Mouse (Mus musculus) adrenal gland, postnatal 25 days (tissue): ENCODE data around the gene Gpr89. TPM values are rescaled to one million over a fixed set of nuclear protein-coding genes. Genes with fewer than 3 reads are reported as not detected.
A peak's percentile ranks its signal among the peaks of the same experiment; 100 is the strongest.

Source experiments
- DNase-seq: peaks from one replicate; pipeline ENCODE4 v3.0.0; 2021; ENCODE audit warnings: mixed read lengths
- long read RNA-seq: library from polyadenylated mRNA; stranded (forward); transcript quantifications from one replicate; pipeline ENCODE4 v2.0.0, GENCODE M21; 2021
- total RNA-seq: library from RNA; stranded (reverse); gene quantifications from 2 replicates; pipeline ENCODE4 v1.2.3, GENCODE M21; 2021

Gpr89 gene
- 25.6 and 35.8 TPM in 2 replicates for total RNA-seq
- long read RNA-seq, full-length matches to known transcripts, result 25 of 30 reads
- long read RNA-seq, partial matches to known transcripts, result 1 of 30 reads
- long read RNA-seq, other reads (novel, unspliced or antisense), result 4 of 30 reads

GRCm38 (mm10) chr3:96904851-96905541, at the start of gene Gpr89:
TSS of gene Gpr89 (minus strand) at chr3:96905346.
- DNase-seq, result peak; percentile 96

GRCm38 (mm10) chr3:96953489-96954233, 48.5 kb upstream of the Gpr89 start:
- DNase-seq, result no peak

- no peak for DNase-seq
These were observed 37.6 kb upstream of the Gpr89 start for GRCm38 (mm10) chr3:96942706-96943105.

GRCm38 (mm10) chr3:96938738-96939137, 33.6 kb upstream of the Gpr89 start:
- peak; percentile 86 for DNase-seq

- DNase-seq, result no peak
These were observed 32.5 kb upstream of the Gpr89 start for GRCm38 (mm10) chr3:96937606-96938005.

GRCm38 (mm10) chr3:96936241-96936640, 31.1 kb upstream of the Gpr89 start:
- DNase-seq, result no peak

- no peak for DNase-seq
These were observed 26.1 kb upstream of the Gpr89 start for GRCm38 (mm10) chr3:96931261-96931681.

GRCm38 (mm10) chr3:96925920-96926319, 20.8 kb upstream of the Gpr89 start, which contains the start of gene Gja8:
TSS of gene Gja8 (minus strand) at chr3:96926020.
- no peak for DNase-seq

GRCm38 (mm10) chr3:96924631-96925030, 19.5 kb upstream of the Gpr89 start:
- DNase-seq, result no peak

- DNase-seq, result no peak
These were observed 15.8 kb upstream of the Gpr89 start for GRCm38 (mm10) chr3:96920991-96921390.

GRCm38 (mm10) chr3:96905592-96905991, 446 bp upstream of the Gpr89 start:
- DNase-seq, result no peak

- no peak for DNase-seq
These were observed 753 bp downstream of the Gpr89 start, which contains the start of gene Gja5 for GRCm38 (mm10) chr3:96904393-96904792. TSS of gene Gja5 (plus strand) at chr3:96904693.

GRCm38 (mm10) chr3:96902336-96902999, 2.7 kb downstream of the Gpr89 start:
- no peak for DNase-seq

GRCm38 (mm10) chr3:96883690-96884089, 21.5 kb downstream of the Gpr89 start:
- no peak for DNase-seq

- no peak for DNase-seq
These were observed 22.9 kb downstream of the Gpr89 start for GRCm38 (mm10) chr3:96882061-96882849.

GRCm38 (mm10) chr3:96881557-96881956, 23.6 kb downstream of the Gpr89 start:
- no peak for DNase-seq

- DNase-seq, result no peak
These were observed 24.8 kb downstream of the Gpr89 start for GRCm38 (mm10) chr3:96880385-96880784.

- DNase-seq, result no peak
These were observed 25.6 kb downstream of the Gpr89 start for GRCm38 (mm10) chr3:96879536-96879935.

- DNase-seq, result no peak
These were observed 30.2 kb downstream of the Gpr89 start for GRCm38 (mm10) chr3:96874808-96875571.

- DNase-seq, result no peak
These were observed 32.6 kb downstream of the Gpr89 start for GRCm38 (mm10) chr3:96872501-96872900.

GRCm38 (mm10) chr3:96871070-96871469, 34.1 kb downstream of the Gpr89 start:
- no peak for DNase-seq
